Mouse (Mus musculus): ENCODE measurements around the gene B430218F22Rik. TPM values are rescaled to one million over a fixed set of nuclear protein-coding genes. Genes with fewer than 3 reads are reported as not detected.

The B430218F22Rik gene
- polyA plus RNA-seq, 1 experiment from 2014 or later: 0.80 TPM

DNA sequence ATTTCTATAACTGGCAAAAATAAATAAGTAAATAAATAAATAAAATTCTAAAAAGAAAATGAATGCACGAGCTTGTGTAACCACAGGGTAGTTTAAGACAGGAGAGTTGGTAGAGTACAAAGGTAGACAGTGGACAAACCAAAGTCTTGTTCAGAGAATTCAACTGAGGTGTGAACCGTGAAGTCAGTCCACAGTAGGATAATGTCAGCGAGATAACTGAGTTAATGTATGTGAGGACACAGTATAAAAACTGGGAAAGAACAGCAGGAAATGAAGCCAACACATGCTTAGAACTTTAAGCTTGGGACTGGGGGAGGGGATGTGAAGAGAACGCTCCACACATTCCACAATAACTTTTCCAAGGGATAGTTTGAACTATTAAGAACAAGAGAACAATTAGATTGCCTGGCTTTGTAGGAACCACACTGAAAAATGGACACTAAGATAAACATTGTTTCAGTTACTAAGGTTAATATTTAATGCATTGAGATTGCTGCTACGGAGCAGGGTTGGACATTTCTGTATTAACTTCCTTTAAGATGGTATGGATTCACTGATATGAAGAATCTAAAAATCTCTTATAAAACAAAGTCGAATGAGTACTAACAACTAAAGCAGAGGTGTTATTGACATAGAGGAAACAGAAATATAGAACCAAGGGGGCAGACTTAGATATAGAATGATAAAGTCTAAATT, 25.0 kb downstream of the B430218F22Rik start:
- no peak overlapping the region for H3K4me3 ChIP-seq
- no peak overlapping the region for H3K9ac ChIP-seq
- H3K27ac ChIP-seq: no peak overlapping the region
- no peaks in the 10 kb centered on the region for H3K9me3 ChIP-seq (replicated peaks)
- H3K4me1 ChIP-seq: no peaks in the 10 kb centered on the region
- no peaks in the 10 kb centered on the region for H3K36me3 ChIP-seq (ENCODE audit: poor library complexity, severe bottlenecking)
- no peak overlapping the region for H3K4me2 ChIP-seq
- 87% methylated on average over 6 of the region's 6 CpGs for WGBS
- no peak for ATAC-seq
- H3K27me3 ChIP-seq: no peaks in the 10 kb centered on the region

DNA sequence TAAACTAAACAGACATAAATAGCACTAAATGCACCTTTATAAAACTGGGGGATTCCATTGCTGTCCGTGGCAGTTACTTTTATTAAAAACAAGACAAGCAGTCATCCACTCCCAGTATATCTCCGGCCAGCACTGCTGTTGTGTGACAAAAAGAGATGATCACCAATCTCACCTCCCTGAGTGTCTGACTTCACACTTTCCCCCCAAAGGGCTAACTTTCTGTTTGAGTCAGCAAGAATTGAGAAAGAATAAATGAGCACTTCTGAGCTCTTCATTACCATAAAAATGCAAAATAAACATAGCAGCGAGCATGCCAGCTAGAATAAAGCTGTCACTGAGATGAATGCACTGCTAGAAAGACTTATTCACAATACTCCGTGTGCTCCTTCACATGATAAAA, 31.7 kb downstream of the B430218F22Rik start:
- Histone ChIP-seq H3K9me3 (replicated peaks) (no peaks in the 10 kb centered on the region), H3K27me3 (no peaks in the 10 kb centered on the region), H3K9ac (no peak overlapping the region), H3K27ac (no peak overlapping the region), H3K4me3 (no peak overlapping the region), H3K4me2 (no peak overlapping the region), H3K4me1 (no peaks in the 10 kb centered on the region), H3K36me3 (ENCODE audit: poor library complexity, severe bottlenecking) (no peaks in the 10 kb centered on the region)
- 37% methylated on average over 4 of the region's 4 CpGs for WGBS
- no peak for ATAC-seq

GRCm38 (mm10) chr13:118420408-118420807, 34.0 kb downstream of the B430218F22Rik start:
- H3K36me3 ChIP-seq (ENCODE audit: poor library complexity, severe bottlenecking): no peaks in the 10 kb centered on the region
- H3K4me2 ChIP-seq: no peak overlapping the region
- H3K4me1 ChIP-seq: no peaks in the 10 kb centered on the region
- H3K27me3 ChIP-seq: no peaks in the 10 kb centered on the region
- H3K9me3 ChIP-seq (replicated peaks): no peaks in the 10 kb centered on the region
- H3K27ac ChIP-seq: no peak overlapping the region
- H3K4me3 ChIP-seq: no peak overlapping the region
- H3K9ac ChIP-seq: no peak overlapping the region
- no peak for ATAC-seq
- WGBS: 82% methylated on average over 1 of the region's 1 CpGs

- 96% methylated on average over 1 of the region's 1 CpGs for whole genome bisulfite sequencing
- no peaks in the 10 kb centered on the region for H3K9me3 ChIP-seq (replicated peaks)
- no peaks in the 10 kb centered on the region for H3K27me3 ChIP-seq
- no peak overlapping the region for H3K4me3 ChIP-seq
- no peaks in the 10 kb centered on the region for H3K36me3 ChIP-seq (ENCODE audit: poor library complexity, severe bottlenecking)
- no peaks in the 10 kb centered on the region for H3K4me1 ChIP-seq
- H3K4me2 ChIP-seq: no peak overlapping the region
- H3K27ac ChIP-seq: no peak overlapping the region
- no peak overlapping the region for H3K9ac ChIP-seq
- ATAC-seq: no peak
These were observed 34.4 kb downstream of the B430218F22Rik start for GRCm38 (mm10) chr13:118420847-118421246.

Other genes with a start within 250 kb of the B430218F22Rik start
- 26.0 and 26.1 TPM in 2 replicates for gene Mrps30, start 622 bp downstream of the B430218F22Rik start, polyA plus RNA-seq (2015; fragmentation: Nextera tagmentation; extraction: Ambion mirVana)